Mouse (Mus musculus) ES-Bruce4 (cell line): ENCODE data around the gene Apbb2.

Experiments
- CTCF ChIP-seq: IDR thresholded peaks from one replicate; pipeline ENCODE4 v1.8.1; 2011; ENCODE audit warnings: low read depth, low read length
- EP300 ChIP-seq: IDR thresholded peaks from 2 replicates; pipeline ENCODE4 v1.6.1; 2011; ENCODE audit warnings: low read depth, low read length; ENCODE audit not compliant: insufficient read depth
- POLR2A ChIP-seq: IDR thresholded peaks from one replicate; pipeline ENCODE4 v1.8.1; 2011; ENCODE audit warnings: low read length; ENCODE audit not compliant: insufficient read depth

DNA sequence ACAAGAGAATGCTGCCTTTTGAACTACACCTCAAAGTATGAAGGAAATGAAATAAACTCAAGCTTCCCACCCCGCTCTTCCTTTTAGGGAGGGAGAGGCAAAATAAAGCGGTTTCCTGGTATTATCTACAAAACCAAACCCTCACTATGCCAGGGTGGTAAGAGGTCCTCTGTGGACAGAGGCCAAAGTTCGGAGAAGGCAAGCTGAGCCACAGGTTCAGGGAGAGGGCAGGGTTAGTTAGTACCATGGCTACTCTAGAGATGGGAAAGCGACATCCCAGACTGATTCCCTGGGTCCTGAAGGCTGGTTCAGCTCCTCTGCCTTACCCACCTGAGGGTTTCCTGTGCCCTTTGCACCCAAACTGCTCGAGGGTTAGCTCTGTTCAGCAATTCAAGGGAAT lies 159.7 kb downstream of the Apbb2 start:
- TF ChIP-seq CTCF = no peak
- no peak for TF ChIP-seq EP300
- TF ChIP-seq POLR2A = no peak
